Mouse (Mus musculus) heart, embryonic 13.5 days (tissue): ENCODE measurements around the gene Grin1. TPM values are rescaled to one million over a fixed set of nuclear protein-coding genes. Genes with fewer than 3 reads are reported as not detected.

Source experiments
- ATAC-seq: fragments of 200-750 bp; cut with Nextera tagmentation; 2 replicates; pipeline ENCODE4 v1.8.0; 2017; ENCODE audit warnings: moderate TSS enrichment; ENCODE audit not compliant: insufficient number of reproducible peaks, low FRiP score, low TSS enrichment; ENCODE audit errors: extremely low read depth
- H3K27ac ChIP-seq: fragments of 300-500 bp; sonication (generic); replicated peaks from 2 replicates; pipeline ENCODE4 v1.5.1; 2015; ENCODE audit warnings: moderate library complexity, mild to moderate bottlenecking, inconsistent platforms
- H3K27me3 ChIP-seq: fragments of 300-500 bp; sonication (generic); replicated peaks from 2 replicates; pipeline ENCODE4 v1.6.1; 2015; ENCODE audit warnings: mild to moderate bottlenecking, inconsistent platforms
- H3K36me3 ChIP-seq: fragments of 300-500 bp; sonication (generic); 2 replicates; pipeline ENCODE4 v1.6.1; 2015; ENCODE audit warnings: mild to moderate bottlenecking, inconsistent platforms
- H3K4me1 ChIP-seq: fragments of 300-500 bp; sonication (generic); 2 replicates; pipeline ENCODE4 v1.6.1; 2015; ENCODE audit warnings: inconsistent platforms
- H3K4me2 ChIP-seq: fragments of 300-500 bp; sonication (generic); 2 replicates; pipeline ENCODE4 v1.6.1; 2015; ENCODE audit warnings: inconsistent platforms, mild to moderate bottlenecking, moderate library complexity
- H3K4me3 ChIP-seq: fragments of 300-500 bp; sonication (generic); 2 replicates; pipeline ENCODE4 v1.5.1; 2015; ENCODE audit warnings: moderate library complexity, mild to moderate bottlenecking, inconsistent platforms
- H3K9ac ChIP-seq: fragments of 300-500 bp; sonication (generic); 2 replicates; pipeline ENCODE4 v1.6.1; 2015; ENCODE audit warnings: inconsistent platforms, mild to moderate bottlenecking, moderate library complexity
- H3K9me3 ChIP-seq: fragments of 300-500 bp; sonication (generic); 2 replicates; pipeline ENCODE4 v1.6.1; 2016; ENCODE audit warnings: inconsistent platforms
- WGBS: fragments of 180-500 bp; shearing (Covaris S2); methylation state at CpG from one replicate; pipeline ENCODE4 v1.1.7; 2015; ENCODE audit warnings: mixed read lengths; 5-methylcytosine and 5-hydroxymethylcytosine counted together
- polyA plus RNA-seq: library from polyadenylated mRNA; unstranded; fragments of >200 nt; fragmentation: Nextera tagmentation; extraction: Ambion mirVana; gene quantifications from 2 replicates; pipeline ENCODE4 v1.2.1, GENCODE M21; 2015

Gene Grin1
- polyA plus RNA-seq, 1 experiment from 2014 or later: 0.16 TPM

GRCm38 (mm10) chr2:25278928-25279882 is 39.8 kb downstream of the Grin1 start:
- ATAC-seq: no peak
- Histone ChIP-seq H3K27ac (no peak overlapping the region), H3K4me1 (peaks cover under 1% of the 10 kb centered on the region; the same call in 1 of the 2 replicates), H3K4me3 (no peak overlapping the region), H3K36me3 (peaks cover 98% of the 10 kb centered on the region), H3K4me2 (no peak overlapping the region), H3K27me3 (no peaks in the 10 kb centered on the region), H3K9me3 (no peaks in the 10 kb centered on the region), H3K9ac (no peak overlapping the region)
- WGBS: 61% methylated on average over 13 of the region's 13 CpGs

- ATAC-seq: no peak
- no peaks in the 10 kb centered on the region for H3K9me3 ChIP-seq
- peaks cover 27% of the 10 kb centered on the region for H3K4me1 ChIP-seq
- WGBS: 26% methylated on average over 16 of the region's 16 CpGs
- peak overlapping the region; percentile 74 for H3K27ac ChIP-seq
- H3K4me2 ChIP-seq: peak overlapping the region; percentile 98
- H3K36me3 ChIP-seq: peaks cover 76% of the 10 kb centered on the region
- no peaks in the 10 kb centered on the region for H3K27me3 ChIP-seq
- peak overlapping the region; percentile 94 for H3K9ac ChIP-seq
- H3K4me3 ChIP-seq: peak overlapping the region; percentile 89
These were observed 46.0 kb downstream of the Grin1 start for GRCm38 (mm10) chr2:25273010-25273409.

- H3K9me3 ChIP-seq: no peaks in the 10 kb centered on the region
These were observed 46.5 kb downstream of the Grin1 start for GRCm38 (mm10) chr2:25272515-25272914.

GRCm38 (mm10) chr2:25271827-25272511 is 47.0 kb downstream of the Grin1 start, which contains the start of the genes Ssna1 and Anapc2:
Gene Ssna1, minus strand, starts transcription at chr2:25272438.
Gene Anapc2, plus strand, starts transcription at chr2:25272478.
- H3K36me3 ChIP-seq: peaks cover 67% of the 10 kb centered on the region
- H3K9me3 ChIP-seq: no peaks in the 10 kb centered on the region
- peak within 1 kb of the TSS; percentile 94 for H3K9ac ChIP-seq
- peak within 1 kb of the TSS; percentile 98 for H3K4me2 ChIP-seq
- H3K4me3 ChIP-seq: peak within 1 kb of the TSS; percentile 89
- H3K4me1 ChIP-seq: peaks cover 35% of the 10 kb centered on the region
- H3K27ac ChIP-seq: peak within 1 kb of the TSS; percentile 86
- H3K27me3 ChIP-seq: no peaks in the 10 kb centered on the region
- WGBS: 0% methylated on average over 55 of the region's 55 CpGs
- peak; percentile 92 for ATAC-seq

More at GRCm38 (mm10) chr2:25272515-25272914, 46.5 kb downstream of the Grin1 start:
- ATAC-seq: 0 out of 2 replicates have a peak, but pooled peaks have one; percentile 38
- 0% methylated on average over 29 of the region's 29 CpGs for WGBS
- peak overlapping the region; percentile 94 for H3K9ac ChIP-seq
- peaks cover 72% of the 10 kb centered on the region for H3K36me3 ChIP-seq
- H3K4me3 ChIP-seq: peak overlapping the region; percentile 89
- H3K27ac ChIP-seq: peak overlapping the region; percentile 74
- H3K27me3 ChIP-seq: no peaks in the 10 kb centered on the region
- H3K4me2 ChIP-seq: peak overlapping the region; percentile 98
- H3K4me1 ChIP-seq: peaks cover 30% of the 10 kb centered on the region

- peak overlapping the region; percentile 3; the same call in 1 of the 2 replicates for H3K9ac ChIP-seq
- no peak for ATAC-seq
- peaks cover 31% of the 10 kb centered on the region for H3K36me3 ChIP-seq
- WGBS: 69% methylated on average over 4 of the region's 4 CpGs
- H3K27ac ChIP-seq: no peak overlapping the region
- H3K4me1 ChIP-seq: peaks cover 61% of the 10 kb centered on the region
- no peaks in the 10 kb centered on the region for H3K9me3 ChIP-seq
- no peak overlapping the region for H3K4me2 ChIP-seq
- H3K27me3 ChIP-seq: peaks cover 19% of the 10 kb centered on the region
- no peak overlapping the region for H3K4me3 ChIP-seq
These were observed 51.2 kb downstream of the Grin1 start for GRCm38 (mm10) chr2:25267746-25268309.

- Histone ChIP-seq H3K27me3 (peaks cover 19% of the 10 kb centered on the region), H3K27ac (no peak overlapping the region), H3K4me3 (no peak overlapping the region), H3K36me3 (peaks cover 31% of the 10 kb centered on the region), H3K4me2 (no peak overlapping the region), H3K9ac (no peak overlapping the region), H3K4me1 (peaks cover 61% of the 10 kb centered on the region), H3K9me3 (no peaks in the 10 kb centered on the region)
- ATAC-seq: no peak
These were observed 51.7 kb downstream of the Grin1 start for GRCm38 (mm10) chr2:25267241-25267640.

- 30% methylated on average over 2 of the region's 2 CpGs for WGBS
- Histone ChIP-seq H3K4me1 (peaks cover 65% of the 10 kb centered on the region), H3K4me2 (peak overlapping the region; percentile 16), H3K9me3 (no peaks in the 10 kb centered on the region), H3K27ac (no peak overlapping the region), H3K9ac (peak overlapping the region; percentile 44; the same call in 1 of the 2 replicates), H3K4me3 (no peak overlapping the region), H3K27me3 (peaks cover 19% of the 10 kb centered on the region), H3K36me3 (peaks cover 31% of the 10 kb centered on the region)
- no peak for ATAC-seq
These were observed 52.3 kb downstream of the Grin1 start for GRCm38 (mm10) chr2:25266720-25267119.

GRCm38 (mm10) chr2:25265897-25266656 is 52.9 kb downstream of the Grin1 start:
- Histone ChIP-seq H3K4me3 (peak overlapping the region; percentile 4; the same call in 1 of the 2 replicates), H3K36me3 (peaks cover 31% of the 10 kb centered on the region), H3K9ac (peak overlapping the region; percentile 44), H3K27me3 (peaks cover 19% of the 10 kb centered on the region), H3K4me2 (peak overlapping the region; percentile 16), H3K4me1 (peaks cover 59% of the 10 kb centered on the region), H3K27ac (no peak overlapping the region), H3K9me3 (no peaks in the 10 kb centered on the region)
- whole genome bisulfite sequencing: 60% methylated on average over 6 of the region's 6 CpGs
- ATAC-seq: no peak

GRCm38 (mm10) chr2:25264851-25265250 is 54.1 kb downstream of the Grin1 start:
- H3K27ac ChIP-seq: no peak overlapping the region
- ATAC-seq: no peak

GRCm38 (mm10) chr2:25264286-25264660 is 54.7 kb downstream of the Grin1 start:
- ATAC-seq: no peak
- H3K27me3 ChIP-seq: peaks cover 19% of the 10 kb centered on the region
- peaks cover 52% of the 10 kb centered on the region for H3K4me1 ChIP-seq
- peak overlapping the region; percentile 100 for H3K4me2 ChIP-seq
- WGBS: 69% methylated on average over 5 of the region's 5 CpGs
- no peaks in the 10 kb centered on the region for H3K9me3 ChIP-seq
- peaks cover 13% of the 10 kb centered on the region for H3K36me3 ChIP-seq
- H3K27ac ChIP-seq: no peak overlapping the region
- H3K9ac ChIP-seq: peak overlapping the region; percentile 86; the same call in 1 of the 2 replicates
- peak overlapping the region; percentile 86 for H3K4me3 ChIP-seq

More at GRCm38 (mm10) chr2:25264851-25265250, 54.1 kb downstream of the Grin1 start:
- H3K4me2 ChIP-seq: peak overlapping the region; percentile 100; the same call in 1 of the 2 replicates
- H3K4me3 ChIP-seq: no peak overlapping the region
- H3K27me3 ChIP-seq: peaks cover 19% of the 10 kb centered on the region
- peaks cover 19% of the 10 kb centered on the region for H3K36me3 ChIP-seq
- WGBS: 66% methylated on average over 3 of the region's 3 CpGs
- H3K4me1 ChIP-seq: peaks cover 52% of the 10 kb centered on the region
- peak overlapping the region; percentile 34; the same call in 1 of the 2 replicates for H3K9ac ChIP-seq
- no peaks in the 10 kb centered on the region for H3K9me3 ChIP-seq
